Mouse (Mus musculus): ENCODE measurements at regions not wholly inside any gene's neighbourhood (a gene's known extent, or its start where the extent isn't known, plus 50 kb on each side); places are given as distances from the start of the nearest gene placed in this dataset.

DNA sequence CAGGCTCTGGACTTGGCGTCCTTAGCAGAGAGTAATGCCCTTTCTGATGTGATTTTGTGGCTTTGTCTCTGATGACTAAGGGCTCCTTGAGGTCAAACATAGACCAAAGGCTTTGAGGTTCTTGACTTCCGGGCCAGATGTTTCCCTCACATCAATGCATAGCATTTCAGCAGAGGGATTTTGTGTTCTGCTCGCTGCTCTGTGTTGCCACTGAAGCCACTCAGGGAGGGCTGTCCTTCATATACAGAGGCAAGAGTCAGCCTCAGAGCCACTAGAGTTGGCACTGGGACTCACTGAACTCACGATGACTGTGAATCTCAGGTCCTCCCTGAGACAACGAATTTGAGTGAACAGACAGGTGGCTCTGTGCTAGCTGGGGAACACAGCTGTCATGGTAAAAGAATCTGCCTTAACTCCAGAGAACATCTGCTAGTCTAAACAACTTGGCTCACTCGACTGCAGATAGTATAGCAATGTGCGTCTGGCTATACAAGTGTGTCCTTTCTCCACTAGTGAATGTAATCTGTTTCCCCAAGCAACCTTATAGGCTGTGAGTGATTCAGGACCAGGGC lies 74.3 kb downstream of the Gp2 start:
- DNase-seq, result no peak

DNA sequence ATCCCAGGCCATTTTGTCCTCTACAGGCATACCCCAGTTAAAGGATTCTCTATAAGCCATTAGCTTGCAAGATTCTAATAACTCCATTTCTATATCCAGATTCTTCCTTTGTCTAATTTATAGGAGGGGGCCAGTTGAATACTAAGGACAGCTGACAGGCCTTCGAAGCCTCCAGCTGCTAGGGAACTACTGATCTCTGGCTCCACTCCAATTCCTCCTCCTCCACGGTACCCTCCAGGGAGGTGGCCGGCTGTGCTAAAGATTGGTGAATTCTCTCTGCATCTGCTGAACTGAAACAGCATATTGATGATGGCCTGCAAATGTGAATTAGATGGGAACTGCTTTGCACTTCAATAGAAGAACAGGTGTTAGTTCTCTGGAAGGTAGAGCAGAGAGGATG lies 79.2 kb downstream of the Gp2 start:
- DNase-seq, result no peak

DNA sequence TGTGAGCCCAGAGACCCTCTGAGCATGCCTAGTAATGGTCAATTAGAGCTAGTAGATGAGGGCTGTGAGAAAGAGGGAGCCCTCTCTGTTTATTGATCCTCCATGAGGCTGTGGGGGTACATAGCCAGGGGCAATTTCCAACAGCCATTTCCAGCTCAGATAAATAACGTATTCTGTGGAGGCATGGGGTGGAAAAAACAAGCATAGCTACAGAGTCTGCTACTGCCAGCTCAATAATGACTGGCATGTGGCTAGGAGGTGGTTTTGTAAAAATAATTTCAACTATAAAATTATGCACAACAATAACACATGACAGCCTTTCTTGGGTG lies 94.9 kb downstream of the Gp2 start:
- no peak for DNase-seq

DNA sequence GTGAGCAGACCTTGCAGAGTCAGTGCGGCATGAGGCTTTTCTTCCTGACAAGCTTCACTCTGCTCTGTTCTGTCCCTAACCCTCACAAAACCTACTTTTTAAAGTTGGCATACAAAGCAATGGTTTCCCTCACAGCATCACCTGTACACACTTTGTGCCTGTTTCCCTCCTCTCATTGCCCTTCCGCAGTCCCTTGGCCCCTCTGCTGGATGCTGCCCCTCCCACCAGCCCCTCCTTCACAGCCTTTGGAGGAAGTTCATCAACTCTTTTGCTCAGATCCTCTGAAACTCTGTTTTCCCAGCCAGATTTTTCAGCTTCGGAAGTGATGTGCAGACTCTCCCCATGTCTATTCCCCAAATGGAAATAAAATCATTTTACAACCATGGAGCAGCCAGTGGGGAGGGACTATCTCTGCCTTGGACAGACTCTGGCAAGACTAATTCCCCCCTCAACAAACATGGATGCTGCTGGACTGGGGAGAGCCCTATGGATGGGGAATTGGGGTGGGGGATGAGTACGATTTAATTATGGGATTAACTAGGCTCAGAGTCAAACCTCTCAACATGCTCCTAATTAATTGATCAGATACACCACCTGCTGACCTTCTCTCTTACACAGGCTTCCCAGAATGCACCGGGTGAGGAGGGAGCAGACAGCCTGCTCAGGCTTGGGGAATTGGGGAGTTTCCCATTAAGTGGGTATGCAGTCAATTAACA lies 95.4 kb downstream of the Gp2 start:
- DNase-seq, result no peak

DNA sequence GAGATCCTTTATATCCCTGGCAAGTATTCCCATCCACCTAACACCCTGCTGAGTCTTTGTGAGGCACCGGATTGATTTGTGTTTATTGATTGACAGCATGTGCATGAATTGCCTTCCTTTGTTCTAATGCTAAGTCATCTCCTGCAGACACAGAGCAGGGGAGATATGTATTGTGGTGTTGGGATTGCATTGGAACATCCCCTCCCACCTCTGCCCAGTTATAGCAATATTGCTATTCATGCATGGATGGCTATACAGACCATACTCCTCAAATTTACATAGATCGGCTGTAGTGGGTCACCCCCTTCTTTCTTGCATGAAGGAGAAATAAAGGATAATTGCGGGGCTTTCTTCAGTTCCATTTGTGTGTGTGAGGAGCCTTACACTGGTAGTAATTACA lies 101.7 kb downstream of the Gp2 start:
- no peak for DNase-seq

DNA sequence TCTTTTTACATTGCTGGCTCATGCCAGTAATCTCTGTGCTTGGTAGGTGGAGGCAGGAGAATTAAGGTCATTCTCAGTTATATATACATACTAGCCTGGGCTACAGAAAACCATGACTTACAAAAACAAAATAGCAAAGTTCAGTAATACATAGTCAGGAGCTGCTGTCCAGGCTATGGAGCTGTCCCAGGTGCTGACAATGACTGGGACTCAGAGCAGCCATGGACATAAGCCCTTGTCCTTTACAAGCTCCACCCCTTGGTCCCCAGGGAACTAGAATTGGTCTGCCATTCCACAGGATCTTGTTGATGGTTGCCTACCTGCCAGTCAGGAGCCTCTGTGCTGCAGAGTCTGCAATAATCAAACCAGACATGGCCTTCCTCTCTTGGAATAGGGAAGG lies 102.8 kb downstream of the Gp2 start:
- peak; percentile 20 for DNase-seq

DNA sequence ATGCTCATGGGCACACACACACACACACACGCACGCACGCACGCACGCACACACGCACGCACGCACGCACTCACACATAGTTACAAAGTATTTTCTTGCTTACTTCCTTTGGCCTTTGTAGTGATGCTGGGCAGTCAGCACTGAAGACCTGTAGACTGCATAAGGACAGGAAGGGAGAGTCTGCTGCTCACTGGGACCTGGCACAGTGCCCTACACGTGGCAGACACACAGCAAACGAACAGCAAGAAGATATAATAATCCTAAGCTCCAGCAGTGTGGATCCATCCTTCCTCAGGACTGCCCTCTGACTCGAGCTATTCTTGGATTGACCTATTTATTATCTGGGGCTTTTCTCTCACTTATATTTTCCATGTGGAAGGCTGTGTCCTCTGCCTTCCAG lies 106.5 kb downstream of the Gp2 start:
- DNase-seq, result no peak

DNA sequence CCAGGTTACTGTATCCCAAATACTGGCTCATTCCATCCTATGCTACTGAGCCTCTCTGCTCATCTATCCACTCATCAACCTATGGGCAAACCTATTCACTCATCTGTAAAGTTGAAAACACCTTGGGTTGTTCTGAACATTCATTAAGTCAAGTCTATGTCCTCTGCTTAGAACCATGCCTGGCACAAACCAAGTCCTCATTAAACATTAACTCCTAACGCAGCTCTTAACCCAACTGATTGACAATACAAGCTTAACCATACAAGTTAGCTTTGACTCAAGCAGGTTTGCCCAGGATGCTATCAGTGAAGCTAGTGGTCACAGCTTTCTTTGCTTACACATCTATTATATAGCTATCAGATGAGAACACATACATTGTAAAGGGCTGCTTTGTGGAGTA lies 108.4 kb downstream of the Gp2 start:
- no peak for DNase-seq

DNA sequence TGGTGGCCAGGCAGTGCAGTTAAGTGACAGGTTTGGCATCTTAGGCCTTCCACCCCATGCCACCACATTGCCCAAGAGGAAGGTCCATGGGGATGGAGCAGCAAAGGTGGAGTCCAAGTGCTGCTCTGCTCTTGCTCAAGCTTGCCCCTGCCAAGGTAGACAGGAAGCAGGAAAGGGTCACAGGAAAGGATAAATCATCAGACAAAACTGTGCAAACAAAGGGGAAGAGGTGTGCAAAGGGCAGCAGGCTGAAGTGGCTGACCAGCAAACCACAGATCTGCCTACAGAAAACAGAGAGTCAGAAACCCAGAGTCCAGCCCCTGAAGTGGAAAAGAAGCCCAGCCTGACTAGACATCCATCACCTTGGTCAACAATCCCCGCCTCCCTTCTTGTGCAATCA lies 115.7 kb downstream of the Gp2 start:
- no peak for DNase-seq

DNA sequence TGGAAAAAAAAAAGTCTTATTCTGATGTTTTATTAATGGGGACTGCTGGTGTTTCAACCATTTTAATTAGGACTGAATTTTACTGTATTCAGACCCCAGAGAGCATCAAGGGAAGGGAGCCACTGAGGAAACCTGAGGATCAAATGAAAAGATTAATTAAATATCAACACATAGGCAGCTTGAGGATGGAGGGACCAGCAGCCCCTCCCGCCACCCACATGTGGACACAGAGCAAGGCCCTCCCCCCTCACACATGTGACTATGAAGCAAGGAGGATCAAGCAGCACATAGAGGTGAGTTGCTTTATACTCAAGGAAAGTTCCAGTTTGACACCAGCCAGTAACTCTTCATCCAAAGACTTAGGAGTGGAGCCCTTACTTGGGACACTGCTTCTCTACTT lies 126.0 kb downstream of the Gp2 start:
- DNase-seq, result no peak

DNA sequence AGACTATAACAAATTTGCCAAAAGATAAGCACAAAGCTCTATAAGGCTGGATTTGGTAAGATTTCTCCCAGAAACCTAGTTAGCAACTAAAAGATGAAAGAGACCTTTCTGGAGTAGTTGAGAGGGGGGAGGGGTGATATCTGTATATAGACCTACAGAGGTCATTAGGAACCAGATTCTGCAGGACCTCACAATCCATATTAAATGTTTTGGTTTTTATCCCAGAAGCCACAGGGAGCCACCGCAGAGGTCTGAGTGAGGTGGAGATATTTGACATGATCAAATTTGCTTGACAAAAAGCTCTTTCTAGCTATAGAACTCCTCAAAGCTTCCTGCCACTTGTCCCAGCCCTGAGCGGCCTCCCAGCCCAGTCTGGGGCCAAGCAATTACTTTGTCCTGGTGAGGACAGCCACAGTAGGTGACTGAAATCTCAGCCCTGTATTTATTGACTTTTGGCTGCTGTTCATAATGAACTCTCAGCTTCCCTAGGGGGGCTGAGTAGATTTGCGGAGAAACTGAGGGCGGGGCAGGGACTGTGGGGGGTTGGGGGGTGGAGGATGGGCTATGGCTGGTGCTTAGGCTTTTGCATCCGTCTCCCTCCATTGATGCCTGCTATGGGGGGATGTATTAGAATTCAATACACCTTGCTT lies 128.5 kb downstream of the Gp2 start:
- no peak for DNase-seq

DNA sequence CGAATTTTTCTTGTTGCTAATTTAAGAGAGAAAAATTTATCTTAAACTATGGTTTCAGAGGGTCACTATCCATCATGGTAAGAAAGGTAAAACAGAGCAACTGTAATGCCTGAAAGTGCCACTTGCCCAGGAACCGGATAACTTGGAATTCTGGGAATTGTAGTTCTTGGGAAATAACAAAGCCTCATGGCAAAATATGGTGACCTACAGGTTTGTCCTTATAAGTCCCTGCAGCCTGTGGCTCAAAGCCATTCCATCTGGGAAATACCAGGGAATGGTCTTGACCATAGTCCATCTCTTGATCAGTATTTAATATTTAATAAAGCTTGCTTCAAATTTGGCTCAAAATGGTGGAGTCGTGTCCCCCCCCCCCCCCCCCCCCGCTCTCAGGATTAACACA lies 111.9 kb upstream of the Gpr139 start:
- no peak for DNase-seq

DNA sequence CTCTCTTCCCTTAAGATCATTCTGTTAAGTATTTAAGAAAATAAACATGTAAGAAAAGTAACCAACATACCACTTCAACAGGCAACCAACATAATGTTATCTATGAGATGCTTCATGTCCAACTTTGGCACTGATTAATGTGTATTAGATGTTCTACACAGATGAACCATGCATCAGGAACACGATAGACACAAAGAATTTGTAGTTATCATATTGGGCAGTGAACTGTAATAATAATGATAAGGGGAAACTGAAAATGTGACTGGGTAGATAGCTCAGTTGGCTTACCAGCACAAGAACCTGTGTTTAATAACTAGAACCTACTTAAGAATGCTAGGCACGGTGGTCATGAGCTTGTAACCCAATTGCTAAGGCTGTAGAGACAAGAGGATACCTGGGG lies 107.0 kb upstream of the Gpr139 start:
- DNase-seq, result no peak

DNA sequence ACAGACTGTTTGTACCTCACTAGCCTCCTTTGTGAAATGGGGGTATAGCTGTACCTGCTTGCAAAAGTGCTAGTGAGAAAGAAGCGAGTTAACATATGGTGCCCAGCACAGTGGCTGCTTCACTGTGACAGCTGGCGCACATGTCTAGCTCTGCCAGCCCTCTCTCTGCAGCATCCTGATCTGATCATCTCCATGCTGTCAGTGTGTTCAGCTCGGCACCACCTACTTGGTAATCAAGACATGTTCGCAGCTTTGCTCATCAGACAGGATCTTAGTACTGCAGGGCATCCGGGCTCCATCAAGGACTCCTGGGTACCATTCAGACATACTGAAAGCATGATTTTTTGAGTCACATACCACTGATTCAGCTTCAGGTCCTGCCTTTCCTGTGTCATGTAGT lies 100.9 kb upstream of the Gpr139 start:
- no peak for DNase-seq

DNA sequence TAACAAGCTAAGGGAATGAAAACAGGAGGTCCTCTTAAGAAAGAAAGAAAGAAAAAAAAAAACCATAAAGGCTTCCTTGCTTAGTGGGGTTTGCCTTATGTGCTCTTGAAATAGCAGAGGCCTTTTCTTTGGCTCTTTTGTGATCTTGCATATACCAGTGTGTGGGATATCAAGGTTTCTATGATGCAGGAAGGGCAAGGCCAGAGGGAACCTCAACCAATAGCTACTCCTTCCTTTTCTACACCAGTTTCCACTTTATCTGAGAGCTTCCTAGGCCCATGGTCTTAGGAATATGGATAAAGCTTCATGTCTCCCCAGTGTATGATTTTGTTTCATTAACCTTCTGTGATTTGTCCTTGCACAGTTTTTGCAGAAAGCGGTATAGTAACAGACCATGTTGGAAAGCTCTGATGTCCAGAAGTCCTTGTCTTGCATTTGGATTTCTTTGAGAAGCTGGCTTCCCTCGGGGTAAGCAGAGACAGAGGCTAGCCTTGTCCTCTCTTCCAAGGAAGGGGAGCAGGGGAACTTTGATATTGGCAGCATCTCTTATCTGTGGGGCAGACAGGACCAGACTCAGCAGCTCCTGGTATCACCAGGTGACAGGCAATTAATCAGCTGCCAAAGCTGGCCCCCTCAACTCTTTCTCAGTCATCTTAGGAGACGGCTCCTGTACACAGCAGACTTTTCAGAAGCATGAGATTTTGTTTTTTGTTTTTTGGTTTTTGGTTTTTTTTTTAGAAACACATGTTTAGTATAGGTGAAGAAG lies 95.7 kb upstream of the Gpr139 start:
- DNase-seq, result no peak

DNA sequence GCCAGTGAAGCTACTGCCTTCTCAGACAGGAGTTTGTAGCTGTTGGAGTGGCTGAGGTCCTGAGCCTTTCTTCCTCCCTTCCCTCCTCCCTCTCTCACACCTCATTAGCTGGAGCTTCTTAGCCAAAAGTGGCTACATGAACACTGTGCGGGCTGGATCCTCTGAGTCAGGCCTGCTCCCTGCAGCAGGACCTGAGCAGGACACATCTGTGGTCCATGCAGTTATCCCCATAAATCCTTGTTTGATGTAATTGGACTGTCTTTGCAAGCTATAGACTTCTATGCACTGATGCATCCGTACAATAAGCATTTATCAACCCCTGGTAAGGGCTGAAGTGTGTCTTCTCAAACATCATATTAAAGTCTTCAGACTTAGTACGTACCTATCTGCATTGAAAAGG lies 88.2 kb upstream of the Gpr139 start:
- no peak for DNase-seq

DNA sequence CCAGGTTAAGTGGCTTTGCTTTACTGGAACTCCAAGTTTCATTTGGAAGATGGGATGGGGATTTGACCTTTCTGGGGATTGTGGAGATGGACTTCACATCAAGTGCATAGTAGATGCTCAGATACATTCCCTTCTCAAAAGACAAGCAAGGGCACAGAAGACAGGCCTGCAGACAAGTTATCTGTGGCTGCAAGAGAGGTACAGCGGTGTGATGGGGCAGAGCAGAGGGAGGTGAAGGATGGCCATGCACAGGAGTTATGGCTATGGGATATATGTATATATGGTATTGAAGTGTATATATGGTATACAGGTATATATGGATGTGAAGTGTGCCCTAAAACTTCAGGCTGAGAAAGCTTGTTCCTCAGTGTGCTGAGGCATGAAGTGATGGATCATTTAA lies 87.0 kb upstream of the Gpr139 start:
- no peak for DNase-seq

DNA sequence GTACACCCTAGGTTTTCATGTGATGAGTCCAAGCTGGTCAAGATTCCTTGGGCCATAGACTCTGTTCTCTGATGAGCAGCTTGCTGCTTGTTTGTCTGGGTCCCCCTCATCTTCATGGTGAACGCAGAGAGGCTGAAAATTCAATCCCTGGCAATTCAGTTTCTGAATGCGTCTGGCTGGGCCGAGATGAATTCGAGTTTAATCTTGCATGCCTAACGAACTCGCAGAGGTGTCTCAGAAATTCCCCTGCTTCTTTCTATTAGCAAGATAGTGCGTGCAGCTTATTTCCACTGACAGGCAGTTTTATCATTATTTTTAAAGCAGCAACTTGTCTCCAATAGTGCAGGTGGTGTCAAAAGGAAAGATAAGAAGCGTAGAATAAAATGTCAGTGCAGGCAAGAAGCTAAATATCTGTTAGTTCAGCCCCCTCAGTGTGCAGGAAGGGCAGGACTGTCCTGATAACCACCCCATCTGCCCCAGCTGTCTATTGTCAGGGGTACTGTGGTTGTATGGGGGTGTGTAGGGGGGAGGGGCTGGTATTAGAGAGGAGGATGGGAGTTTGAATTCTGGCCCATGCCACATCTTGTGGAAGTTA lies 86.5 kb upstream of the Gpr139 start:
- no peak for DNase-seq

DNA sequence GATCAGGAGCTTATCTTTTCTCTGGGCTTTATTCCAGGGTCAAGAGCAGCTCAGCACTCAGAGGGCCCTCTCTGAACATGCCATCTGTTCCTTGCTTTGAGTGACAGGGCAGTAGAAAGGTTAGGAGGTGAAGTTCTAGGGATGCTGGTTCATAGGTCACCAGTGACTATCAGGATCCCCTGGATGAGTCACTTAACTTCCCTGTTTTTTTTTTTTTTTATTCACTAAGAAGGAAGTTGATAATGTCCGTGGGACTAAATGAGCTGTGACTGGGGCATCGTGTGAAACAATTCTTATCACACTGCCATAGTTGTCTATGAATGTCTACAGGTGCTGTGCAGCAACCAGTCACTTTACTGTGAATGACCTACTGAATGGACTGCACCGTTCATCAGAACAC lies 73.8 kb upstream of the Gpr139 start:
- no peak for DNase-seq

DNA sequence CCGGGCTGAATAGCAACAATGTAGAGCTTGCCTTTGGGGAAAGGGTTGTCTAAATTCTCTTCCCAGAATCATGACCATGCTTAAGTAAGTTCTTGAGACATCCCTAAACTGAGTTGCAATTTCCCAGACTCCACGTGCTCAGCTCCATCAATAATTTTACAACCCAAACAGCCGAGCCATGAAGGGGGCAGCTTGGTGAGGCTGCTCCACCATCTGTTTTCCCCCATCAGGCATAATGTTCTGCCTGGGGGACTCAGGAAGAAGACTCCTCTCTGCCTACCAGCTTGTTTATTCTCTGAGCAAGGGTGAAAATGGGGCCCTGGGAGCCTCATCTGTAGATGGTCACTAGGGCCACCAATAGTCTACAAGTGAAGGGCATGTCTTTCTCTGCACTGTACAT lies 72.5 kb upstream of the Gpr139 start:
- no peak for DNase-seq

DNA sequence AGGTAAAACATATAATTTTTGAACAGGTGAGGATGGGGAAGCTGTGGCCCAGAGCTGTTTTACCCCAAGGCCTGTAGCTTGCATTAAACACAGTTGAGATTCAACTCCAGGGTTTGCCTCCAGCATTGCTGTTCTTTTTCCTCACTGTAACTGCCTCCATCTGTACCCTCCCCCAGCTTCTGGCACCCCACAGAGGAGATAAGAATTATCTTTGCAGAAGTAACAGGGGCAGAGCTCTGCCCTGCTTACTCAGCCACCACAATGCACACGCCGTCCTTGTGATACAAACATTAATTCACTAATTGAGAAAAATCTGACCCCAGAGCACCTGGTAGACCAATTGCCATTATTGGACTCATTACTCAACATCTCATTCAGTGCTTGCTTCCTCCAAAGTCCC lies 68.3 kb upstream of the Gpr139 start:
- DNase-seq, result no peak

DNA sequence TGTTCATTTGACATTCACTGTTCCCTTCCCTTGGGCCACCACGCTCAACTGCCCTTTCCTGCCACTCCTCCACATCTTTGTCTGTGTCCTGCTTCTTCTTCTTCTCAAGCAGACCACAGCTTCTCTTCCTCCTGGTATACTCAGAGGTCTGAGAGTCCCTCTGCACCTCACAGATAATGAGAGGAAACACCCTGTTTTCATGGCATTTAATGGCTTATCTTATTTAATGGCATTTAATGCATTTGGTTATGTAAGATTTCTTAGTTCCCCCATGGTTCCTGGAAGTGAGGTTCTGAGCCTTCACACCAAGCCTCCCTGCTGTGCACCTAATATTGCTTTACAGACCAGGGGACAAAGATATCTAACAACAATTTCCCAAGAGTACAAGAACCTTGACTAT lies 67.3 kb upstream of the Gpr139 start:
- no peak for DNase-seq

DNA sequence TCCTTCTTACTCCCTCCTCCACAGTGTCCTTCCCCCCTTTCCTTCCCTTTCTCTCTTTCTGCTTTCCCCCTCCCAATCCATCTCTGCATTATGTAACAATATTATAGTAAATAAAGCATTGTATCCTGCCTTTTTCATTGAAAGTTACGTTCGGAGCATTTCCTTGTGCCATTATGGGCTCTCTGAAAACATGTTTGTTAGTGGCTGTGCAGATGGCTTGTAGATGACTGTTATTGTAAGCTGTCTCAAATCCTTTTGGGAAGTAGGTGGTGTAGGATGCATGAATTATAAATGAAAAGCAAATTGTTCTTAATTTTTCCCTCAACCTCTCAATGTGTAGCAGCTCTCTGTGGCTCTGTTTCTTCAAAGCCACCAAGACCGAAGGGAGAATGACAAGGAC lies 66.0 kb upstream of the Gpr139 start:
- DNase-seq, result no peak
